Mouse (Mus musculus) NIH3T3 (cell line): ENCODE measurements at regions not wholly inside any gene's neighbourhood (a gene's known extent, or its start where the extent isn't known, plus 50 kb on each side); places are given as distances from the start of the nearest gene placed in this dataset.
A peak's percentile ranks its signal among the peaks of the same experiment; 100 is the strongest.
"Not testable (repeated sequence)": the region's sequence is repeated elsewhere in the genome, so short reads cannot be mapped to it uniquely, and the experiment has no call there.

Experiments used
- DNase-seq: peaks from one replicate; pipeline ENCODE4 v3.0.0-alpha.2; 2012; ENCODE audit warnings: low read depth

DNA sequence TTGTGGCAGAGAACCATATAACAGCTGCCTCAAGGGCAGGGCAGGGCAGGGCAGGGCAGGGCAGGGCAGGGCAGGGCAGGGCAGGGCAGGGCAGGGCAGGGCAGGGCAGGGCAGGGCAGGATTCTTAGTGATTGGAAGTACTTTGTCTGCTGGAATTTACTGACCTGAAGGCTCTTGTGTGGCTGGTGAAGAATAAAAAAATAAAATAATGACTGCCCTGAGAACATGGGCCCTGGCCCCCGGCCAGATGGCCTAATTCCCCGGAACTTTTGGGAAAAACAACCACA is 169.3 kb downstream of the Qk start:
- not testable (repeated sequence) for DNase-seq

DNA sequence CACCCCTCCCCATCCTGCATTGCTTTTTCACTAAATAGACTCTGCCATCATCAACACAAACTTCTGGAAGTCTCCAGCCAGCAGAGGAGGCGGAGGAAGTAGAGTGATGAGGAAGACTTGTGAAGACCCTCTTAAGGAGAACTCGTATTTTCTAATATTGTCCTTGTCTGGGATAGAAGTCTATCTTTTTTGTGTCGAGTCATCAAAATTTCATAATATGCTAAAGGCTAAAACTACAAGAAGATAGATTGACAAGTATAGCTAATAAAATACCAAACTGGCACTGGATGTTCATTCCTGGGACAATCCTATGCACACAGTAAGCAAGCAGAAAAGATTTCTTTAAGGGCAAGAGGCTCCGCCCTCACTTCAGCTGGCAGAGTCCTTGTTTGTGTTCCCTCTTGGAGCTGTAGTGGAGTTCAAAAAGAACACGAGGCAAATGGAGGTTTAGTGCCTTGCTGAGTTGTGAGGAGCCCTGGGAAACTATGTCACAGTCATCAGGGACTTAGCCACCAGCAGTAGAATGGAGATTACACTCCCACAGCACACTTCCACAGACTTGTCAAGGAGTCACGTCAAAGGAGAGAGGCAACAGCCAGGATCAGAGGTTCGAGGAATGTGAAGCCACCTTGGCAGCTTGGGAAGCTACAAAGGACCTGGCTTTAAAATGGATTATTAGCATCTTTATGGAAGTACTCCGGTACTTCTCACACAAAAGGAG is 169.8 kb downstream of the Qk start:
- DNase-seq, result no peak

DNA sequence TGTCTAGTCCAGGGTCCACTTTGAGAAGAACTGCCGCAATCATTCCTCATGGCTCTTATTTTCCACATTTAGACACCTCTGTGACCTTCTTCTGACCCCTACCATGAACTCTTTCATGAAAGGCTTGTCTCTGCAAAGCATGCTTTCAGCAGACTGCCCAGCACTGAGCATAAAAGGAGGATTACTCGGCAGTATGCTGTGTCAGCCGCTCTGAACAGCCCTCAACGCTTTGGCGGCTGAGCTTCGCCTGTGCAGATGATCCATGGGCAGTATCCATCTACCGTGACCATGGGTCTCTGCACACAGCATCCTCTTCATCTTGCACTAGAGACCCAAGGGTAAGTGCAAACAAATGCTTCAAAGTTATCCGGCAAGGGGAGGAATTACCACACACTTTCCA is 172.5 kb downstream of the Qk start:
- no peak for DNase-seq

DNA sequence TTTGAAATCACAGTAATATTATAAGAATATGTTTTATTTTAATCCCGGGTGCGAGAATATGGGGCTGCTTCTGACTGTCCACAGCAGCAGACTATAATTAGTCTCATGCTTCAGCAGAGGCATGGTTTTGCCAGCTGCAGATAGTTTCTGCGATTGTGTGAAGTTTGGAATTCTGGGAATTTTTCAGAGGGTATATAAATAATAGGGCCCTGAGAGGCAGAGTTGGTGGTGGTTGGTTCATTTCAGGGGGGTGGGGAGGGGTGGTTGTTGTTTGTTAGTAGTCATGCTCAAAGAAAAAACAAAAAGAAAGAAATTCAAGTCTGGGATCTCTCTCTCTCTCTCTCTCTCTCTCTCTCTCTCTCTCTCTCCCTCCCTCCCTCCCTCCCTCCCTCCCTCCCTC is 173.1 kb downstream of the Qk start:
- DNase-seq, result no peak

DNA sequence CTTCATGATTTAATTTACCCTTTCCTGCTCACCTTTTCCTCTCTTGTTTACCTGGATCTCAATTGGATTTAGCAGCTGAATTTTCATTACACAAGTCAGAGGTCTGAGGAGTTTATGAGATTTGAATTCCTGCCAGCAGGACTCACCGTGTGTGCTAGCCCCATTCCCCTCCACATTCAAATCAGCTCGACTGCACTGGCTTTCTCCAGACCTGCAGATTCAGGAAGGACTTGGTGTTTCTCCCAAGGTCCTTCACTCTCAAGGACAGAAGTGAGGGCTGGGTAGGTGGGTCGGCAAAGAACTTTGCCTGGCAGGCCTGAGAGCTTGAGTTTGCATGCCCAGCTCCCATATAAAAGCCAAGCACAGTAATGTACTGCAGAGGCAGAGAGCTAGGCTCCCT is 180.8 kb downstream of the Qk start:
- no peak for DNase-seq

DNA sequence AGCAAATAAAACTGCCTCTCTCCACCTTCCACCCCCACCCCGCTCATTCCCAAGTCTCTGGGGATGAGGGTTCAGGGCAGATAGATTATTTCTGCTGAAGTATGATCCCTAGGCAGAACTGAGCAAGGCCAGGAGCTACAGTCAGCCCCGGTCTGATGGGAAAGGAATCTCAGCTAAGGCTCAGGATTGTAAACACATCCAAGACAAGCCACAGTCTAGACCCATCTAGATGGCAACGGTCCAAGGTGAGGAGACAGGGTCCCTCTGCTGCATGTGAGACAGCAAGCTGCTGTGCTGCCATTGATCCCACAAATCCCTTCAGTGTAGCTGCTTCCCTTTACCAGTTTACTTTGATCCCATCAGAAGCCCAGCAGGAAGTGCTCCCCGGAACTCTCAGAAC is 181.3 kb downstream of the Qk start:
- no peak for DNase-seq

DNA sequence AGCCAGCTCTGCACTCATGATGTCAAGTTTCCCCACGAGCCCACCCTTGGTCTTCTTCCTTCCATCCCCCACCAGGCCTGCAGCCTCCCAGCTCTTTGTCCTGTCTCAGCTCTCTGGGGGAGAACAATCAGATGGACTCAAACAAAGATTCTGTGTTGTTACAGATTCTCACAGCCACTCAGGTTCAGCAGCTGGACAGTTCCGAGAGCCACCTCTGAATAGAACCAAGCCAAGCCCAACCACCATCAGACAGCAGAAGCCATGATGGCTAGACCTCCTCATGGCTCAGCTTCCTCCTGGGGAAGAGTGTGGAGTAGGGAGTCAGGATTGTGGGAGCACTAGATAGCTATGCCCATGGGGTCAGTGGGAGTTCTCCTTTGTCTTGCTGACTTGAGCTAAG is 184.5 kb downstream of the Qk start:
- peak; percentile 48 for DNase-seq

DNA sequence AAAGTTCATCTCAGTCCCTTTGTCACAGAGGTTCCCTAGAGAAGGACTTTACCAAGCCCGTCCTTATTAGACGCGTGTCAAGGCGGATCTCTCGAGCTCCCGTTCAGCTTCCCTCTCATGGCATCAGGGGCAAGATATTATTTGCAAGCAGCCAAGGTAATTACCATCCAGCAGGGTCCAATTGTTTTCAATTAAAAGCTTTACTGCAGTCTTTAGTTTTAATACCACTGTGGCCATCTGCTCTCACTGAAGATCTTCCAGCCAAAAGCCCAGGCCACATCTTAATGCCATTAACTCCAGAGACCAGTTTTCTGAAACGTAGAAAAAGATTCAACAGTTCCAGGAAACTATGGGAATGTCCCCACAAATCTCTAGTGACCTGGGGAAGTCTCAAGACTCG is 191.1 kb downstream of the Qk start:
- no peak for DNase-seq

DNA sequence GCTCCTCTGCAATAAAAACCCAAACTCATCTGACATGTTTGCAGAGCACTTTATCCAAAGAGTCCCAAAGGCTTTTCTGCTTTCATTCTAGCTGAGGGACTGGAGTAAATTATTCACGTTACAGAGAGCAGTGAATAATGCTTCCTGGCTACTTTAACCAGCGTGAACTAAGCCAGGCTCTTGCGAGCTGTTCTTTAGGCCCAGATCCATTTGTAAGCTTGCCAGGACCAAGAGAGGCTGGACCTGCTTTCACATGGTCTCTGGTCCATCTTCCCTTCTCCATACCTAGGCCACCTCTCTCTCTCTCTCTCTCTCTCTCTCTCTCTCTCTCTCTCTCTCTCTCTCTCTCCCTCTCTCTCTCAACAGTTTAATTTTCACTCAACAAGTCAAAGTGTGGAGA is 197.2 kb downstream of the Qk start:
- DNase-seq, result peak; percentile 12

DNA sequence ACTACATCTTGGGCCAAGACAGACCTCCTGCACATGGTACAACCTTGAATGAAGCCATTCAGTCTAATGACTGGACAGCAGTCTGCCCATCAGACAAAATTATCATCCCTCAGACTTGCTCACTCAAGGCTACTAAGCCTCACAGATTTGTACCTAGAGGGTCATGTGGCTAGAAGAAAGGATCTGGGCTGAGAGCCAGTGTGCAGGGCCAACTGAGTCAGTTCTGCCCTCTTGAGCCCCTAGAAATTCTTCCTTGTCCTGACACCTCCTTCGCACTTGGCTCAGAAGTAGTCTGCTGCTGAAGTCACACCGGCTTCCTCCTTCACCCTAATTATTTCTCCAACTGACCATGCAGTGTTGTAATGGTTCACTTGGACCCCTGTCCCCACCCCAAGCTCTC is 207.5 kb downstream of the Qk start:
- peak; percentile 7 for DNase-seq

DNA sequence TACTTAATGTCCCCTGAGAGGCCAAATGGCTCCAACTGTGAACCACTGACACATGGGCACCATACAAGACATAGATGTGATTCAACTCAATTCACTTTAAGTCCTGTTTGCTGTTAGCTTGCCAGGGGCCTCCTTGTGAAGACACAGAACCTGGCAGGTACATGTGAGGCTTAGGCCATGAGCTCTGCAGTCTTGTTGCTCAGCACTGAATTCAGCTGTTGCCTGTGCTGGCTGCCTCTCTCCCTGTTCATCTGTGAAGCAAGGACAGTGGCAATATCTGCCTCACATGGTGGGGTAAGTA is 209.3 kb downstream of the Qk start:
- no peak for DNase-seq

DNA sequence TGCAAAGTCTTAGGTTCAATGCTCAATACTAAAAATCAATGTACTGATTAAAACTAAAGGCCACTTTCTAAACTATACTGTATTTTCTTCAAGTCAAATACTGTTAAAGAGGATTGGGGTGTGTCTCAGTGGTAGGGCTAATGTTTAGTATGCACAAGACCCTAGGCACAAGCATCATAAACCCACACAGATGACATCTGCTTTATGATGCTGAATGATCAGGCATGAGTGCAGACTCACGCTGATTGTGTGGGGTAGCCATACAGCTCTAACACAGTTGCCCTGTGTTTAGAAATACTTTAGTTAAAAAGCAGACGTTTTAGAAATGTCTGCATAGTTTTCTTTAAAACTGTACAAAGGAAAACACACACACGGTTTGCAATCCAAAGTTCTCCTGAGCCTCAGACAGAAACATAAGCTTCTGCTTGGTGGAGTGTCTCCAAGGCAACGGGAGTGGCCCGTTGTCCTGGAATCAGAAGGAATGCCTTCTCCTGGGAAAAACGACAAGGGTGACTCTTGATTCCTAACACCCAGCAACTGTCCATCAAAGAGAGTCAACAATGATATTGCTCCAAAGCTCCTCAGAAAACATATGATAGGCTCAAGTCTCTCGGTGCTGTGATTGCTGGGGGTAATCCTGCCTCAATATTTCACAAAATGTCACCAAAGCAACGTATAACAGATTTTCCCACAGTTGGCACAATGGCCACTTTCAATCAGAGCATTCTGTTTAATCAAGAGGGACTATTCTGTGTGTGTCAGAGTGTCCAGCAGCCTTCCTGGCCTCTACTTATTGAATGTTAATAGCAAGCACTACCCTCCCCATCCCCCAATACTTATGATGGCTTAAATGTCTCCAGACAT is 209.9 kb downstream of the Qk start:
- no peak for DNase-seq

DNA sequence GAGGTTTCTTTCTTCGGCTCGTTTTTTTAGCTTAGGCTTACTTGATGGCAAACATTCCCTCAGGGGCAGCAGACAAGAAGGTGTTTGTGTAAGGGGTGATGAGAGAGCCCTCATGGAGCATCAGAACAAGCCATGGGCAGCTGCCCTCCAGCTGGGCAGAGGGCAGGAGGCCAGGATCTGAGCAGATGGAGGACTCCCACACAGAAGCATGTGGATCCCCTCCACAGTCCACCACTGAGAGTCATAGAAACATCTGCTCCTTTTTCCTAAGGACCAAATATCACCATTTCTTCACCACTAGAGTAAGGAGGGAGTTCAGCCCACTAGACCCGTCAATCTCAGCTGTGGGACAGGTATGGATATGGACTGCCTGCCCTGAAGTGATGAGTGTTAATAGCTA is 214.4 kb downstream of the Qk start:
- no peak for DNase-seq

DNA sequence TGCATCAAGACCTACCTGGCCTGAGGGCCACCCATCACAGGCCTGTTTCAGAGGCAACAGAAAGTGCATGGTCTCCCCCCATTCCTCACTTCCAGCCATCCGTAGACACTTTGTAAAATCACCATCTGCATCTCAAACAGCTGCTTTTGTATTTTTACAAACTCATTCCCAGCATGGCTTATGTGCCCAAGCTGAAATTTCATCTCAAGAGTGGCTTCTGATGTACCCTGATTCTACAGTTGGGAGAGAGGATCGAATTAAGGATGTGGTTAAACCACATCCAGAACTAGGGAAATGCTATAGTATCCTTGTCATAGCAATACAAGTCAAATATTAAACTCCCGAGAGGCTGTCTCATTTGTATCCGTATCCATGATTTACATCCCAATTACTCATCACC is 221.5 kb downstream of the Qk start:
- DNase-seq, result no peak

DNA sequence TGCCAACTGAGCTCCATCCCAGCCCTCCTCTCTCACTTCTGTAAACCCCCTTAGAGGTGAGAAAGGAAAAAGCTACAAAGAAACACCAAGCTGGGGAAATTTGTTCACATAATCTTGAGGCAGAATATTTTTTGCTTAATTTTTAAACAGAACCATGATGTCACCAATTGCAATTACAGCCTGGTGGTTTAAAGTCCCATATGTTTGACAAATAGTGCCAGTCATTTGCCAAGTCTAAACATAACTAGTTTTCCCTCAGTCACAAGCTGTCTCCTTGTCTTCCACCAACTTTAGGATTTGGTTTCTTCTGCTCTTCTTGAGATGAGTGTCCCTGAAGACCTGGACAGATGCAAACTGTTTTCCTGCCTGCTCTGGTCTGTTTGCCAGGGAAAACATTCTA is 222.0 kb downstream of the Qk start:
- no peak for DNase-seq

DNA sequence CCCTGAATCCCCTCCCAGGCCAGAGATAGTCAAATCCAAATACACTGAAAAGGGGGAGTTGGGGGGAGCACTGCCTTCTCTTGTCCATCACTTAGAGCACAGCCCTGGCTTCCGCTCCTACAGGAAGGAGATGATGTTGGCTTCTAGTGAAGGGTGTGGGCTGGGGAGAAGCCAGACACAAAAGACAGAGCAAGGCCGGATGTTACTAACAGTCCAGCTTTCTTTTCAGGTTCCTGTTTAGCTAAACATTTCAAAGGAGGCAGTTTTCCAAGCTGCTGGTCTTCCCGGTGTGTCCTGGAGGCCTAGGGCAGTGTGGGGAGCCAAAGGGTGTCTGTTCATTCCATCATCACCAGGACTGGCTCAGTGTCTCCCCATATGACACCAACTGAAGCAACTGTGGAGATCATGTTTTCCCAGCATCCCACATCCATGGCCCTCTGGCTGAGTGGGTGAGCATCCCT is 223.8 kb downstream of the Qk start:
- no peak for DNase-seq

DNA sequence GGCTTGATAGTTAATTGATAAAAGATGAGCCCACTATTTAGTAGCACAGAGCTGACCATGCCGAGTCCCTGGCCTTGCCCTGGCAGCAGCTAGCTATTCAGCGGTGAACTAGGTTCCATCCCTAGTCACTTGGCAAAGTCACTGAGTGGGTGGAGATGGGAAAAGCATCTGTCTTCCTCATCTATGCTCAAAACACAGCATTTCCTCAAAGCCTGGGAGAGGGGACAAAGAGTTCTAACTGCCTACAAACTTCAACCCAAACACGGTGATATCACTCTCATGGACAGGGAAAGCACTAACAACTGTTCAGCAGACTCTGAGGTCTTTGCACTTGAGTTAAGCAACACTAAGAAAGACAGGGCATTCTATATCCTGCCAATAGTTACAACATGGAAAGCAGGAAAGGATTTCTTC is 225.5 kb downstream of the Qk start:
- DNase-seq, result no peak

DNA sequence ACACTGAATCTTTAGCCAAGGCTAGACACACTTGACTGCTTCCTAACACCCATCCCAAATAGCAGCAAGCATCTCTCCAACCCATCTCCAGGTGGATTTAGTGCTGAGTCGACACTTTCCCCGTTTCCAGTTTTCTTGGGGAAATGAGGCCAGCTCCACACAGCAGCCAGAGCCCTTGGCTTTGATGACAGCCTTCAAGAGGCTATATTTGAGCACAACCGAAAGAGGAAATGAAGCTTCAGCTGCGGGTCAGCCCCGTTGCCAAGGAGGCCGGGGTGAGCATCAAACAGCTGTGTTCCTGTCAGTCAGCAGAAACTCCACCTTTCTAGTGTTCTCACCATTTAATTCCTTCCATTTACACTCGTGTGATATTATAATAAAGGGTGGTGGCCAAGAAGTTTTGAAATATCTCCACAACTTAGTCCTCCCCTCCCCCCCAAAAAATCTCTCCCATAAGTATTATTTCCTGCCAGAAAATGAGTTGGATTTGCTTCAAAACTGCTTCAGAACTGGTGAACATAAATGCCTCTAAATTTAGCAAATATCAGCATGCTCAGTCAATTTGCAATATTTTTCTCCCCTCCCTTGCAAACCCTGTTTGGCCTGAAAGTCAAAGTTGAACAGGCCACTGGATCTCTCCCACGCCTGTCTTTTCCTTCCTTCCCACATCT is 226.1 kb downstream of the Qk start:
- DNase-seq, result no peak

DNA sequence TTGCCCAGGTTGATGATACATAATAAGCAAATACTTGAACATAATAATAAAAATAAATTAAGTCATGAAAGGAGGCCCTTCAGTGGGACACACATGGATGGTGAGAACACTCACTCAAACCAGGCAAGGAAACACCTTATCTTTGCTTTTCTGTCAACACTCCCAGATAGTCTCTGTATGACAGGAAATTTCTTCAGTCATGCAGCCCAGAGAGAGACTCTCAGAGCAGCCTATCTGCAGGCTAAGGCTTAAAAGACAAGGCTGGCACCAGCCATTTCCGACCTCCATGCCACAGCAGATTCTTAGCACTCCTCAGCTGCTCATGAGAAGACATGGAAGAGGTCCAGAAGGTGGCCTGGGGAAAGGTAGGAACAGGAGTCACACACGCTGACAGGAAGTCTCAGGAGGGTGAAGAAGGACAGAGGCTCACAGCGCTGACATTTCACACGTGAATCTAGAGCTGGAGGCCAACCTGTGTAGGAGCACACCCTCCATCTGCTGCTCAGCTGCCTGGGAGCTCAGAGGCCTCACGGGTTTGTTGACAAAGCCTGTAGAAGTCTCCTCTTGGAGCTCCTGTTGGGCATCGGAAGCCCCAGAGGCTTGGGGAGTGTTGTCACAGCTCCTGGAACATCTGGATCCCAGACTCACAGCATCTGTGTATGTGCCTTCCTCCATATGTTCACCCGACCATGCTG is 232.3 kb downstream of the Qk start:
- no peak for DNase-seq

DNA sequence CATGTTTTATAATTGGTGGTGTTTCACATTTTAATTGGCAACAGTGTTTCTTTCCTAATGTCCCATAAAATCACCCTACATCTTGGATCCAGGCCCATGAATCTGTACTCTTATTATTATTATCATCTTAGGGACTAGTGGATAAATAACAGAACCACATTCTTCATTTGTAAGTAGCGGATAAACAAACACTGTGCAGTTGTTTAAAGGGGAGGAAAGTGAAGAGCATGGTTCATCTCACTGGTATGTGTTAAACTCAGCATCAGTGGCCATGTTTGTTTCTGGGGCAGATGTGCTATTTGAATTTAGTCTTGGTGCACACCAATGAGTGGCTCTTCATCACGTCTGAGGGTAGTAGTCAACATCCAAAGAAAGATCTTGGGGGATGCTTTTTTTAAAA is 233.1 kb downstream of the Qk start:
- no peak for DNase-seq

DNA sequence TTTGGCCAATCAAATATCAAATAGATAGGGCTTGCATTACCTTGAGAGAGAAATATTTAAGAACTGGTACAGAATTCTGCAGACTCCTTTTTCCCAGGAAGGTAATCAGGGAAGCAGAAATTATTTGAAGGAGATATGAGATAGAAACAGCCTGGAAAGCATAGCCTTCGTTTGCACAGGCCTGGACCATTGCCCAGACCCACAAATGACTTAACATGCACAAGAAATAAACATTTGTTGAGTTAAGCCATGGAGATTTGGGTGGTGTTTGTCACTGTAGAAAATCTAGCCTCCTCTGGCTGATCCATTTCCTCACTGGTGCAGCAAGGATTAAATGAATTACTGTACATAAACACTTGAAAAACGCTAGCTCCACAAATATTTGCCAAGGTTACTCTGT is 233.5 kb downstream of the Qk start:
- peak; percentile 28 for DNase-seq

DNA sequence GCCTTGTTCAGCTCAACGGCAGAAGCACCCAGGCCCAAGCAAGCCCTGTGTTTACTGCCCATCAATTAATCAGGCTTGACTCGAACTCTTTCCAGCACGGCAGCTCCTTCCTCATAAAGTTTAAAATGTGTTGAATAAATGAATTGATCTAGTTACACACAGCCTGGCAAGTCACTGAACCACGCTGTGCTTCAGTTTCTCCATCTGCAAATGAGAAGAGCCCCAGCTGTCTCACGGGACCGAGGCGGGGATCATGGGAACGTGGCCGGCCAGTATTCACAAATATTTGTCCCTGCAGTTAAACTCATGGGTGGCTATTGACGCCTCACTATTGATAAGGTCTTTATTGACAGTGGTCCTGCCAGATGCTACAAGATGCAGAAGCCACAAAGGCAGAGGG is 237.9 kb downstream of the Qk start:
- DNase-seq, result no peak
